Mouse (Mus musculus) heart, adult 2 months (tissue): ENCODE data around the gene D130043K22Rik.

Source experiments
- EP300 ChIP-seq: fragments of 200-500 bp; IDR thresholded peaks from 2 replicates; pipeline ENCODE4 v1.6.1; 2011; ENCODE audit warnings: low read depth, low read length, control low read depth; ENCODE audit not compliant: insufficient read depth
- POLR2A ChIP-seq: fragments of 200-500 bp; IDR thresholded peaks from 2 replicates; pipeline ENCODE4 v1.6.1; 2011; ENCODE audit warnings: mild to moderate bottlenecking, low read depth, low read length, control low read depth; ENCODE audit not compliant: insufficient read depth

DNA sequence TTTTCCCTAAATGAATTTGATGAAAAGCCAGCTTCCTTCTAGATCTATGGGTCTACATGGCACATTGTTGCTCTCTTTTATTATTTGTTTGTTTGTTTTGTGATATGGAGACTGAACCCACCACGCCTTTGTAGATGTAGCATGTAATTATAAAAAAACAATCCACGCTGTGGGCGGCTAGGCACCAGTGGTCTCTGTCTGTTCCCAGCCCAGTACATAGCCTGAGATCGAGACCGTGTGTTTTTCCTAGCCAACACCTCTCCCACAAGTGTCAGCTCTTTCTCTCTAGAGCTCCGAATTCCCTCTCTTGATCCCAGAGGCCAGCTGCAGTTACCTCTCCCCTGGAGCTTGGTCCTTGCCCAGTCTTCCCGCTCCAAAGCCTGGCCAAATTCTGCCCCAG, 23.3 kb downstream of the D130043K22Rik start:
- TF ChIP-seq POLR2A (no peak), EP300 (no peak)
